Mouse (Mus musculus) G1E-ER4 (cell line): ENCODE results near the gene Ldlrad1. TPM values are rescaled to one million over a fixed set of nuclear protein-coding genes. Genes with fewer than 3 reads are reported as not detected.

ENCODE experiments used
- GATA1 ChIP-seq: IDR thresholded peaks from one replicate; pipeline ENCODE4 v1.8.0; 2012; ENCODE audit warnings: low read length, inconsistent platforms
- polyA plus RNA-seq: library from polyadenylated mRNA; stranded (reverse); fragments of >175 nt; gene quantifications from 2 replicates; pipeline ENCODE4 v1.2.3, GENCODE M21; 2012

Gene Ldlrad1
- polyA plus RNA-seq, 1 experiment = not detected

DNA sequence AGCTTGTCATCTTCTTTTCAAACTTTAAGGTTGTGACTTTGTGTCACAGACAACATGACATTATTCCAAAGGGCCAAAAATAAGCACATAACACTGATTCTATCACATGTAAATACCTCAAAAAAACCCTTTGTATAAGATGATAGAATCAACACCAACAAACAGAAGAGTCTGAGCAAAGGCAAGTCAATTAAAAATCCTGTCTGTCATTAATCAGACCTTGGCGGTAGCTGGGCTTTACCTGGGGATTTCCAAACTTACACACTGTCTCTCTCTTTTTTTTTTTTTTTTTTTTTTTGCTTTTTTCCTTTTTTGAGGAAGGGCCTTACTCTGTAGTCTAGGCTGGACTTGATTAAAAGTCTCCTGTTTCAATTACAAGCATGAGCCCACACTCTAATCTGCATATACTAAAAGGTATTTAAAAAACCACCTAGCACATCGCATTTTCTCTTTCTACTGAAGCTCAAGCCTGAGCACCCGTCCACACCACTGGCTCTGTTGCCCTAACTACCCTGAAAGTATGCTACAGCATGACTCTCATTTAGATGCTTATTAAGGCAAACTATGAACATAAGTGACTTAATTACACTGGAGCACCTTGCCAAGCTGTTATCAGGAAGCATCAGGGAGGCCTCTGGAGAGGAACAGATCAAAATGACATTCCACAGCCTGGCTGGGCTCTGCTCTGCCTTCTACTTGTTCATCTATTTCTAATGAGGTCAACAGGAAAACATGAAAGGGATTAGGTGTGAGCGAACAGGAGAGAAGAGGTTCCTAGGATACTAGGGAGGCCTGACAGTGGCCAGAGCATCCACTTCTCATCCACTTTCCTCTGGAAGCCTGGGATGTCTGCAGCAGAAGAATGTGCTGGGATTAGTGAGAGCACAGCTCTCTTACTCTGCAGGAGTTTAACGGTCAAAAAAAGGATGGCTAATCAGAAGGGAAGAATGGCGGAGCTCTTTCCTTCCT lies 34.7 kb downstream of the Ldlrad1 start:
- no peak for TF ChIP-seq GATA1

DNA sequence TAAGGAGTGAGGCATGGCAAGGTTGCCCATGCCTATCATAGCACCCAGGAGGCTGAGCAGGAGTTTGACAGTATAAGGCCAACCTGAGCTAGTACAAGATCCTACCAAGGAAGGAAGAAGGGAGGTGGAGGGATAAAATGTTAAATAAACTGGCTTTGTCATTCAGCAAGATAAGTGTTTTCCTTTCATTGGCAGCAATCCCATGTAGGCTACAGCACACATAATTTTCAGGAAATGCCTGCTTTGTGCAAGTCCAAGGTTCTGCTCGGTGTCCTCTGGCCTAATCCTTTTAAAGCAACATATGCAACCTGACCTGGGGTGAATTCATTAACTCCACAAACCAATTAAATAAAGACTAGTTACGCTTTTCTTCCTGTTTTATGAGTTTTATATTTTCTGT lies 36.4 kb downstream of the Ldlrad1 start:
- no peak for TF ChIP-seq GATA1

DNA sequence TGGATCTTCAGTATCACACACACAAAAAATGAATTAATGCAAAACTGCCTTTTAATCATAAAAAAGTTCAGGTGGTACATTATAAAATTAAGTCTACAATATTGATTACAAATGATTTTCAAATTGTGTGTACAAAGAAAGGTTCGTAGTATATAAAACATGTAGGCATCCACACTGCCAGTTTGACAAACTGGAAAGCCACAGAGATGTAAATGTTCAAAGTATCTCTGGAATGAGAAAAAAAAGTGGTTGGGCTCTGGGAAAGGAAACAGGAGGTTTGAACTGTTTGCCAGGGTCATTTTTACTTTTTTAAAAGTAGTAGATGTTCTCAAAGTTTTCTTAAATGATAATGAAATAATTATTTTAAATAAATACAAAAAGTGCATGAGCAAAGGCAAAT lies 37.1 kb downstream of the Ldlrad1 start:
- no peak for TF ChIP-seq GATA1

DNA sequence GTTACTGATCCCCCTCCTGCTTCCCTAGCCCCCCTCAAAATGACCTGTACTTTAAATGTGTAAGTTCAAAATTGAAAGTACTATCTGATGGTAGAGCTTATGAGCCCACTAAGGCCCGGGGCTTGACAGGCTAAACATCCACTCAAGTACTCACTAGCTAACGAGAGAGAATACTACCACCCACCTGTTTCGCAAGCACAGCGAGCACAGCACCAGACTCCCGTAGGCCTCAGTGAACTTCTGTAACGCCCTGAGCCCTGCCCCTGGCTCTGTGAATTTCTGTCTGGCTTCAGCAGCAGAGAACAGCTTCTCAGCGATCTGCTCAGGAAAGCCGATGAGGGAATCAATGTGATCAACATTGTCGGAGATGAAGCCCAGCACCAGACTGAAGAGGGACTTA lies 38.1 kb downstream of the Ldlrad1 start:
- TF ChIP-seq GATA1 = no peak

DNA sequence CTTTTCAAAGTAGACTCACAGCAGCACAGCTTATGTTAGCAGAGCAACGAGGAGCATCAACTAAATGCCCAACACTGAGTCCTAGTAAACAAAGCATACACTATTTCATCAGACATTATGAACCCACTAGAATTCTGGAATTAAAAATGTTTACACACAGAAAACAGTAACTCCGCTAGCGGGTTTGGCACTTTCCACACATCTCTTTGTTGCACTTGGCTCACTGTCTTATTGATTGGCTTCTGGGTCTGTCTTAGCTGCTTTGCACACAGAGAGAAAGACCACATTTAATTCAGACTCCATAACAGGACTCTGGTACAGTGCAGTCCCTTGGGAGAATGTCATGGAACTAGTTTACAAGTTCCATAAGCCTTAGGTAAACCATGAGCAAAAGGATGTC lies 39.1 kb downstream of the Ldlrad1 start:
- TF ChIP-seq GATA1 = no peak

DNA sequence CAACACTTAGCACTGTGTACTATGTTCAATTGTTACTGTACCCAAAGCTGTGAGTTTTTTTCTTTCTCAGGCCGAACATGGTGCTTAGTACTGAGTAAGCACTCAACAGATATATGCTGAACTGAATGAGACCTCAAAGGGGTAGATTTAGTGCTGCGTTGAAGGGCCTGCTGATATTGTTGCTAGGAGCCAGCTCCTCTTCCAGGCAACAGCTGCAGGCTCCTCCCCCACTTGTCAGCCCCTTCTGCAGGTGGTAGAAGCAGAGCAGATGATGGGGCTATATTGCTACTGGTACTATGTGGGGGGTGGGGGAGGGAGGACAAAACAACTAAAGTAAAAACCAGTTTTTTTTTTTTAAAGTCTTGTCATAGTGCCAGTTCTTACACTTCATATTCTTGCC lies 40.5 kb downstream of the Ldlrad1 start:
- no peak for TF ChIP-seq GATA1

DNA sequence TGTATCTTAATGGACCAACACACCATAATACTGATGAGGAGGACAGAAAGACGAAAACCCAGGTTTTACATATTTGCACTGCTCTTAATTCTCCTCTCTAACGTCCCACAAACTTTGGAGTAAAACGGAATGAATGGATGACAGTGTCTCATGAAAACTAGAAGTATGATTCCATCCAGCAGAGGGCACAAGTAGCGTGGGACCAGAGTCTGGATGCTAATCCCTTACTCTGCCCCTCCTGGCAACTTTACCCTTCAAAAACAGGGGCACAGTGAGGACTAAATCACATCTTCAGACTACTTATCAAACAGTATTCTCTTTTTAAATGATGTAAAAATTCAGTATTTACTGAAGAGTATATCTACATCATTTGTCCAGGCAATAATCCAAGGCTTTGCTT lies 41.5 kb downstream of the Ldlrad1 start:
- TF ChIP-seq GATA1 = no peak

DNA sequence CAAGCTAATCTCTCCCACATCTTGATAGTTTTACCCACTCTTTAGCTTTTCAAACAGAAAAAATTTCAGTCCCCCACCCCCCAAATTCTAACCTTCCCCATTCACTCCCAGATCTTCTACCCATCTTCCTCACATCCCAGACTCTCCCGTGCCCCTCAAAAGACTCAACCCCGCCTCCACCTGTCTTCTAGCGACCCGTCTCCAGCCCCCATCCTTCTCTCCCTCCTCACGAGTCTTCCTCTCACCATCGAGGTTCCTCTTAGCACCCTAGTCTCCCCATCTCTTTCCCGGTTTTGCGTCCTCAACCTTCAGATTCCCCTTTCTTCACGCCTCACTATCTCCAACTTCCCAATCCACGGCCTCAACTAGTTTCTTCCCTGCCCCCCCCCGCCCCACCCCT lies 43.5 kb downstream of the Ldlrad1 start:
- no peak for TF ChIP-seq GATA1

DNA sequence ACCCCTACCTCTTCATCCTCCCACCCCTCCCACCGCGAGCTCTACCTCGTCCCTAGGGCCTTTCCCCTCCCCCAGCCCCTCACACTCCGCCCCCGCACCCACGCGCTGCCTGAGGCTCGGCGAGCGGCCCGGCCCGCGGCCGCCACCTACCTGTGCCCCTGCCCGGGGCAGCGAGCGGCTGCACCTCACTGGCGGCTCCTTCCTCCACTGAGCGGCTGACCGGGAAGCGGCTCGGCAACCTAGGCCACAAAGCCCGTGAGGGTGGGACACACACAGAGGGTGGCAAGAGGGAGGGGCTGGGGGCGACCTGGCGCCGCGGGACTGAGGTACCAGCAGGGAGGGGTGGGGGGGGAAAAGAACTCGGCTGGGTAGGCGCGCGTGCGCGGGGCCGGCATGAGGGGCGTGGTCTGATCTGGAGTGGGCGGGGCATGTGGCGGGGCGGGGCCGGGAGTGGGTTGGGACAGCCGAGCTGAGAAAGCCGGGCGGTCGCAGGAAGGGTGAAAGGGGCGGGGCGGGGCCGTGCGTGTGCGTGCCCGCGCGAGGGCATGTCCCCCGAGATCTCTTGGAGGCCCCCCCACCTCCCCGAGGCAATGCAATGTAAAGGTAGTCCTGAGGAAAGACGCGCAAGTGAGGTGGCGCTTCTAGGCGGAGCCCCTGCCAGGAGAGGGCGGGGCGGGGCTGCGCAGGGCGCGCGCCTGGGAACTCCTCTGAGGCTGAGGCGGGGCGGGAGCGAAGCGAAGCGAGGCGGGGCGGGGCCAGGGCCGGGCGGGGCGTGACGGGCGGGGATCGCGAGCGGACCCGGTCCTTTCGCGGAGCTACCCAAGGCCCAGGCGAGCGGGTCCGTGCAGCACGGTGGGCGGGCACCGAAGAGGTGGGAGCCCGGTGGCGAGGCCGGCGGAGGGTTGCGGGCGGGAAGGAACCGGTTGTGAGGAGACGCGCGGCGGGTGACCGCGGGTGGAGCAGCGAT lies 44.4 kb downstream of the Ldlrad1 start, which contains the start of the genes Lrrc42 and Hspb11:
TSS of gene Lrrc42 (minus strand) at position 408 of the 967 bp plus-strand sequence.
TSS of gene Hspb11 (plus strand) at position 469 of the 967 bp plus-strand sequence.
- no peak for TF ChIP-seq GATA1

DNA sequence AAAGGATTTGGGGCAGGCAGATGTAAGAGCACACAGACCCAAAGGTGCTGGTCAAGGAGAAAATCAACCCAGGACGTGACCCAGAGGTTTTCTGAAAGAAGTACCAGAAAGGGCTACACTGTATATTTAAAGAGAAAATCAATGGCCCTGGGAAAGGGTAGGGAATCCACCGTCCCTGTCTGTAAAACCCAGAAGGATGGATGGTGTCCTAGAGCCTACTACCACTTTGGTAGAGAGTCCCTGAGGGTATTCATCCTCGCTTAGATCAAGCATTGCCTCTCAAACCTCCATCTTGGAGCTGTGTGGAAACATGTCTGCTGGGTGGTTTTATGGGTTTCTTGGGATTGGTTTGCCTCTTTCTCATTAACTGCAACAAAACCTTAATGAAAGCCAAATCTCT lies 45.4 kb downstream of the Ldlrad1 start:
- TF ChIP-seq GATA1 = no peak

DNA sequence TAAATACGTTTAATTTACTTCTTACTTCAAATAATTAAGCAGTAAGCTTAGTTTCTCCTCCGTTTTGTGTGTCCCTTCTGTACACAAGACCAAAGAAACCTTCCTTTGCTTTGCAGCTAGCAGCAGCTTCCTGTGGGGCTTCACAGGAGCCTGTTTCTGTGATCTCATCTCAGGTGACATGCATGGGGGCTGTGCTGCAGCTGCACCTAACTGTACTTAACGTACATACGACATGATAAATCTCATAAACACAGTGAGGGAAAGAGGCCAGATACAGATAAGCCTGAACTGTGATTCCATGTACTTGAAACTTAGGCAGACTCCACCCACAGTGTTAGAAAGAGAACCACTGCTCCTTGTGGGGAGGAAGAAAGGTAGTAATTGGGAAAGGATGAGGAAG lies 51.0 kb downstream of the Ldlrad1 start:
- TF ChIP-seq GATA1 = no peak

Other genes with a start within 250 kb of the Ldlrad1 start
- 52.5 and 69.3 TPM in 2 replicates for gene Mrpl37, start 142.3 kb upstream of the Ldlrad1 start, polyA plus RNA-seq
- 7.3 and 8.7 TPM in 2 replicates for gene Cyb5rl, start 142.2 kb upstream of the Ldlrad1 start, polyA plus RNA-seq
- gene Cdcp2, start 112.3 kb upstream of the Ldlrad1 start, polyA plus RNA-seq = not detected in 2 replicates
- gene Tmem59, start 30.8 kb upstream of the Ldlrad1 start, polyA plus RNA-seq = 108 and 158 TPM in 2 replicates
- 11.8 and 22.3 TPM in 2 replicates for gene Tceanc2, start 30.1 kb upstream of the Ldlrad1 start, polyA plus RNA-seq
- 12.4 and 14.1 TPM in 2 replicates for gene Lrrc42, start 44.4 kb downstream of the Ldlrad1 start, polyA plus RNA-seq
- 5.4 and 9.6 TPM in 2 replicates for gene Hspb11, start 44.4 kb downstream of the Ldlrad1 start, polyA plus RNA-seq
- gene Dio1, start 98.0 kb downstream of the Ldlrad1 start, polyA plus RNA-seq = not detected in 2 replicates
- gene Yipf1, start 105.2 kb downstream of the Ldlrad1 start, polyA plus RNA-seq = 10.5 and 15.8 TPM in 2 replicates
- 9.3 and 12.9 TPM in 2 replicates for gene Ndc1, start 158.6 kb downstream of the Ldlrad1 start, polyA plus RNA-seq
- 1.1 and 1.2 TPM in 2 replicates for gene Glis1, start 225.4 kb downstream of the Ldlrad1 start, polyA plus RNA-seq